Mouse (Mus musculus) heart, postnatal 0 days (tissue): Measurements from ENCODE around the gene Lipa.

Source experiments
- CTCF ChIP-seq: IDR thresholded peaks from 2 replicates; pipeline ENCODE4 v1.5.1; 2016; ENCODE audit warnings: antibody characterized with exemption, control low read depth, low read depth
- EP300 ChIP-seq: IDR thresholded peaks from 2 replicates; pipeline ENCODE4 v1.6.1; 2016; ENCODE audit warnings: antibody characterized with exemption, low read depth

GRCm38 (mm10) chr19:34516346-34516745 lies 10.9 kb downstream of the Lipa start:
- TF ChIP-seq CTCF (no peak), EP300 (no peak)
